Mouse (Mus musculus) CH12.LX (cell line): ENCODE measurements around the gene Pdpk1. TPM values are rescaled to one million over a fixed set of nuclear protein-coding genes. Genes with fewer than 3 reads are reported as not detected.

Experiments
- DNase-seq: peaks from one replicate; pipeline ENCODE4 v3.0.0-alpha.2; 2013; ENCODE audit errors: extremely low read depth
- H3K27ac ChIP-seq: 2 replicates; pipeline ENCODE4 v1.5.1; 2012; ENCODE audit warnings: low read depth, mild to moderate bottlenecking, control low read depth, moderate library complexity; ENCODE audit not compliant: insufficient read depth
- H3K27me3 ChIP-seq: replicated peaks from 2 replicates; pipeline ENCODE3; 2012; ENCODE audit warnings: inconsistent platforms
- H3K36me3 ChIP-seq, 2 experiments: replicated peaks in 1 of 2; 2 replicates each; pipeline versions ENCODE3 to v1.6.1; 2012; ENCODE audit warnings: inconsistent platforms in 1 of 2, low read length in 1 of 2, mild to moderate bottlenecking in 1 of 2, mixed read lengths in 1 of 2, moderate library complexity in 1 of 2; ENCODE audit not compliant: control insufficient read depth in 1 of 2, insufficient read depth in 1 of 2
- H3K4me1 ChIP-seq, 2 experiments: 2 replicates each; pipeline ENCODE4 v1.6.1; 2012; ENCODE audit warnings: inconsistent platforms in 1 of 2, moderate library complexity in 1 of 2; ENCODE audit not compliant: insufficient read depth in 2 of 2, control insufficient read depth in 1 of 2
- H3K4me2 ChIP-seq: 2 replicates; pipeline ENCODE4 v1.6.1; 2012; ENCODE audit warnings: low read depth, mild to moderate bottlenecking, control low read depth; ENCODE audit not compliant: poor library complexity, insufficient read depth, severe bottlenecking
- H3K4me3 ChIP-seq, 3 experiments: fragments of 150-350 bp in 1 of 3; sonication (generic) in 1 of 3; replicated peaks in 1 of 3; 2 replicates each; pipeline versions ENCODE3 to v1.5.1; 2011 to 2012; ENCODE audit warnings: low read depth in 2 of 3, low read length in 2 of 3, mild to moderate bottlenecking in 2 of 3, moderate library complexity in 2 of 3, control low read depth in 1 of 3, improper control_type of control experiment in 1 of 3, inconsistent platforms in 1 of 3, mixed read lengths in 1 of 3; ENCODE audit not compliant: poor library complexity in 1 of 3
- H3K79me2 ChIP-seq: replicated peaks from 2 replicates; pipeline ENCODE4 v1.6.1; 2012; ENCODE audit warnings: mild to moderate bottlenecking, moderate library complexity; ENCODE audit not compliant: control insufficient read depth, poor library complexity, insufficient read depth, severe bottlenecking; ENCODE audit errors: extremely low read depth
- H3K9ac ChIP-seq: 2 replicates; pipeline ENCODE4 v1.6.1; 2012; ENCODE audit warnings: low read depth, mild to moderate bottlenecking, control low read depth, moderate library complexity; ENCODE audit not compliant: insufficient read depth
- H3K9me3 ChIP-seq: replicated peaks from 2 replicates; pipeline ENCODE3; 2012; ENCODE audit warnings: low read length, inconsistent platforms, mixed read lengths
- BHLHE40 ChIP-seq: IDR thresholded peaks from 2 replicates; pipeline ENCODE4 v1.6.1; 2011; ENCODE audit warnings: mild to moderate bottlenecking, low read depth, low read length, improper control_type of control experiment
- CHD1 ChIP-seq: IDR thresholded peaks from 2 replicates; pipeline ENCODE4 v1.6.1; 2012; ENCODE audit warnings: low read depth, low read length, improper control_type of control experiment, inconsistent platforms
- EP300 ChIP-seq: IDR thresholded peaks from 2 replicates; pipeline ENCODE4 v1.6.1; 2011; ENCODE audit warnings: low read length, improper control_type of control experiment
- GABPA ChIP-seq: IDR thresholded peaks from 2 replicates; pipeline ENCODE4 v1.6.1; 2012; ENCODE audit warnings: low read depth, low read length, improper control_type of control experiment, inconsistent platforms; ENCODE audit not compliant: insufficient replicate concordance
- JUND ChIP-seq: conservative IDR thresholded peaks from 2 replicates; pipeline ENCODE4 v1.6.1; 2011; ENCODE audit warnings: low read depth, low read length, improper control_type of control experiment
- KAT2A ChIP-seq: IDR thresholded peaks from 2 replicates; pipeline ENCODE4 v1.6.1; 2012; ENCODE audit warnings: low read length, improper control_type of control experiment, inconsistent platforms; ENCODE audit not compliant: insufficient replicate concordance
- MAX ChIP-seq: IDR thresholded peaks from 2 replicates; pipeline ENCODE4 v1.6.1; 2011; ENCODE audit warnings: low read length, improper control_type of control experiment
- MAZ ChIP-seq: IDR thresholded peaks from 2 replicates; pipeline ENCODE4 v1.6.1; 2012; ENCODE audit warnings: low read depth, mild to moderate bottlenecking, inconsistent platforms, low read length, improper control_type of control experiment, moderate library complexity
- MXI1 ChIP-seq: IDR thresholded peaks from 2 replicates; pipeline ENCODE4 v1.6.1; 2011; ENCODE audit warnings: mild to moderate bottlenecking, low read depth, low read length, improper control_type of control experiment
- MYC ChIP-seq: IDR thresholded peaks from 2 replicates; pipeline ENCODE4 v1.6.1; 2011; ENCODE audit warnings: low read depth, mild to moderate bottlenecking, improper control_type of control experiment, low read length
- NELFE ChIP-seq: IDR thresholded peaks from 2 replicates; pipeline ENCODE4 v1.6.1; 2011; ENCODE audit warnings: low read depth, low read length, improper control_type of control experiment
- NRF1 ChIP-seq: IDR thresholded peaks from 2 replicates; pipeline ENCODE4 v1.6.1; 2014; ENCODE audit warnings: low read depth, mild to moderate bottlenecking, inconsistent platforms, low read length, improper control_type of control experiment, moderate library complexity
- PAX5 ChIP-seq: IDR thresholded peaks from 2 replicates; pipeline ENCODE4 v1.6.1; 2012; ENCODE audit warnings: low read length, inconsistent platforms, mixed read lengths
- RCOR1 ChIP-seq: conservative IDR thresholded peaks from 2 replicates; pipeline ENCODE4 v1.6.1; 2012; ENCODE audit warnings: low read depth, mild to moderate bottlenecking, inconsistent platforms, low read length, improper control_type of control experiment
- SIN3A ChIP-seq: IDR thresholded peaks from 2 replicates; pipeline ENCODE4 v1.6.1; 2012; ENCODE audit warnings: low read length, improper control_type of control experiment, inconsistent platforms
- SMC3 ChIP-seq: IDR thresholded peaks from 2 replicates; pipeline ENCODE4 v1.6.1; 2011; ENCODE audit warnings: low read depth, low read length, improper control_type of control experiment
- TCF12 ChIP-seq: IDR thresholded peaks from 2 replicates; pipeline ENCODE4 v1.6.1; 2014; ENCODE audit warnings: low read depth, mild to moderate bottlenecking, inconsistent platforms, low read length, improper control_type of control experiment
- UBTF ChIP-seq: IDR thresholded peaks from 2 replicates; pipeline ENCODE4 v1.6.1; 2012; ENCODE audit warnings: low read depth, mild to moderate bottlenecking, inconsistent platforms, low read length, improper control_type of control experiment, moderate library complexity
- USF2 ChIP-seq: conservative IDR thresholded peaks from 2 replicates; pipeline ENCODE4 v1.6.1; 2011; ENCODE audit warnings: low read depth, low read length, improper control_type of control experiment
- ZC3H11A ChIP-seq: IDR thresholded peaks from 2 replicates; pipeline ENCODE4 v1.6.1; 2012; ENCODE audit warnings: low read depth, mild to moderate bottlenecking, inconsistent platforms, low read length, improper control_type of control experiment
- dilution Hi-C: fragments of 300-500 bp; cut with MboI; formaldehyde crosslinking; loops from 2 replicates; pipeline ENCODE4 v1.14.3; 2020; ENCODE audit warnings: low sequenced_read_pairs; ENCODE audit not compliant: extremely low pct_unique_long_range_greater_than_20kb, extremely low pct_ligation_motif_present
- in situ Hi-C: fragments of 300-500 bp; cut with MboI; formaldehyde crosslinking; loops from 3 replicates; pipeline ENCODE4 v1.14.3; 2019; ENCODE audit warnings: low sequenced_read_pairs, low pct_ligation_motif_present, low pct_unique_long_range_greater_than_20kb, mixed read lengths
- polyA plus RNA-seq: library from polyadenylated mRNA; unstranded; fragments of >175 nt; gene quantifications from 2 replicates; pipeline ENCODE4 v1.2.1, GENCODE M21; 2012; ENCODE audit warnings: low read depth; ENCODE audit not compliant: insufficient read length
- total RNA-seq, 2 experiments: library from RNA; depleted of rRNA; stranded (reverse); fragments of 300-350 nt in 1 of 2; fragments of >200 nt in 1 of 2; gene quantifications; 2 replicates each; pipeline ENCODE4 v1.2.3; 2012 to 2014

Pdpk1 gene
- total and polyA plus RNA-seq, 3 experiments = 12.2 to 17.0 (median 15.9) TPM

GRCm38 (mm10) chr17:24140845-24141424, 9.8 kb downstream of the Pdpk1 start:
- peak overlapping the region; percentile 100 for H3K4me2 ChIP-seq
- DNase-seq = peak; percentile 37
- peaks cover 12 to 55% of the 10 kb centered on the region in 2 experiments for H3K4me1 ChIP-seq
- TF ChIP-seq SMC3 = no peak
- TF ChIP-seq ZC3H11A = no peak
- TF ChIP-seq MAX = no peak
- TF ChIP-seq EP300 = no peak
- TF ChIP-seq SIN3A = peak; percentile 16; the same call in 1 of the 2 replicates
- TF ChIP-seq MXI1 = 0 out of 2 replicates have a peak, but pooled peaks have one; percentile 3
- 0 out of 2 replicates have a peak, but pooled peaks have one; percentile 41 for TF ChIP-seq UBTF
- H3K79me2 ChIP-seq = peaks cover 28% of the 10 kb centered on the region
- peak overlapping the region; percentile 88 to 97 (median 92) for H3K4me3 ChIP-seq
- peaks cover 0 to 7% of the 10 kb centered on the region in 2 experiments for H3K36me3 ChIP-seq
- peak overlapping the region; percentile 89 for H3K9ac ChIP-seq
- H3K27ac ChIP-seq = peak overlapping the region; percentile 42; the same call in 1 of the 2 replicates
- in situ Hi-C loops = no loop called here
- no peaks in the 10 kb centered on the region for H3K27me3 ChIP-seq
- no peaks in the 10 kb centered on the region for H3K9me3 ChIP-seq
- dilution Hi-C loops = no loop called here

DNA sequence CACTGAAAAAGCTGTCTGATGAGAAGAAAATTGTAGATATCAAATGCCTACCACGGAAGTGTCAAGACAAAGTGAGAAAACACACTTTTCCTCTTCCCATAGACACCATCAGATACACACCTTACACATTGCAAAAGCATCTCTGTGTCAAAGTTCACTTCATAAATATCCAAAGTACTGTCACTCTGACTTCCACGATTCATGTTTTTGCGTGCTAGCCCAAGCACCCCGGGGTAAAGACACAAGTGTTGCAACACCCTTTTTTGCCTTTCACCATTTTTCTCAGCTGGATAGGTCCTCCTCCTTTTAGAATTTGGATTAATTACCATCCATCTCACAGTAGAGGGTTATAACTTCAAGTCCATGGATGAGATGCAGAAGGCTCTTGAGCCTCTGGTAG, 10.8 kb downstream of the Pdpk1 start:
- TF ChIP-seq MAX = no peak
- TF ChIP-seq EP300 = no peak
- no peak for TF ChIP-seq NRF1
- no peak for TF ChIP-seq MAZ
- no peak for TF ChIP-seq PAX5
- no peak for TF ChIP-seq KAT2A
- TF ChIP-seq USF2 = no peak
- TF ChIP-seq MYC = no peak
- TF ChIP-seq ZC3H11A = no peak
- TF ChIP-seq JUND = no peak
- TF ChIP-seq CHD1 = no peak
- TF ChIP-seq TCF12 = no peak
- TF ChIP-seq SIN3A = no peak
- no peak for TF ChIP-seq RCOR1
- TF ChIP-seq NELFE = no peak
- TF ChIP-seq BHLHE40 = no peak
- no peak for TF ChIP-seq GABPA
- H3K27ac ChIP-seq = no peak overlapping the region
- dilution Hi-C loops = no loop called here
- H3K27me3 ChIP-seq = no peaks in the 10 kb centered on the region
- H3K4me1 ChIP-seq = peaks cover 12 to 56% of the 10 kb centered on the region in 2 experiments
- peaks cover 33% of the 10 kb centered on the region for H3K79me2 ChIP-seq
- H3K4me2 ChIP-seq = peak overlapping the region; percentile 100
- H3K9me3 ChIP-seq = no peaks in the 10 kb centered on the region
- H3K9ac ChIP-seq = peak overlapping the region; percentile 89; the same call in 1 of the 2 replicates
- in situ Hi-C loops = no loop called here
- H3K36me3 ChIP-seq = peaks cover 0 to 9% of the 10 kb centered on the region in 2 experiments
- H3K4me3 ChIP-seq = peak overlapping the region in 2 of 3 experiments; percentile 88 to 92
- no peak for DNase-seq
